Mouse (Mus musculus) adrenal gland, postnatal 4 days (tissue): Measurements from ENCODE around the gene Ddx17. TPM values are rescaled to one million over a fixed set of nuclear protein-coding genes. Genes with fewer than 3 reads are reported as not detected.

Experiments used
- DNase-seq, 2 experiments: peaks; one replicate each; pipeline ENCODE4 v3.0.0; 2021 to 2022; ENCODE audit warnings: low spot score in 2 of 2, mixed read lengths in 2 of 2
- long read RNA-seq, 2 experiments: library from polyadenylated mRNA; stranded (forward); transcript quantifications; one replicate each; pipeline ENCODE4 v2.0.0; 2021
- total RNA-seq, 2 experiments: library from RNA; stranded (reverse); gene quantifications; 2 replicates each; pipeline ENCODE4 v1.2.3; 2021

Ddx17 gene
- 100 to 1,000 TPM; 457 to 487 TPM for total RNA-seq
- long read RNA-seq, experiment 1, full-length matches to known transcripts, result 1 of 28 reads
- long read RNA-seq, experiment 1, partial matches to known transcripts, result 1 of 28 reads
- long read RNA-seq, experiment 1, other reads (novel, unspliced or antisense), result 26 of 28 reads
- long read RNA-seq, experiment 2, partial matches to known transcripts, result 7 of 46 reads
- long read RNA-seq, experiment 2, other reads (novel, unspliced or antisense), result 39 of 46 reads

DNA sequence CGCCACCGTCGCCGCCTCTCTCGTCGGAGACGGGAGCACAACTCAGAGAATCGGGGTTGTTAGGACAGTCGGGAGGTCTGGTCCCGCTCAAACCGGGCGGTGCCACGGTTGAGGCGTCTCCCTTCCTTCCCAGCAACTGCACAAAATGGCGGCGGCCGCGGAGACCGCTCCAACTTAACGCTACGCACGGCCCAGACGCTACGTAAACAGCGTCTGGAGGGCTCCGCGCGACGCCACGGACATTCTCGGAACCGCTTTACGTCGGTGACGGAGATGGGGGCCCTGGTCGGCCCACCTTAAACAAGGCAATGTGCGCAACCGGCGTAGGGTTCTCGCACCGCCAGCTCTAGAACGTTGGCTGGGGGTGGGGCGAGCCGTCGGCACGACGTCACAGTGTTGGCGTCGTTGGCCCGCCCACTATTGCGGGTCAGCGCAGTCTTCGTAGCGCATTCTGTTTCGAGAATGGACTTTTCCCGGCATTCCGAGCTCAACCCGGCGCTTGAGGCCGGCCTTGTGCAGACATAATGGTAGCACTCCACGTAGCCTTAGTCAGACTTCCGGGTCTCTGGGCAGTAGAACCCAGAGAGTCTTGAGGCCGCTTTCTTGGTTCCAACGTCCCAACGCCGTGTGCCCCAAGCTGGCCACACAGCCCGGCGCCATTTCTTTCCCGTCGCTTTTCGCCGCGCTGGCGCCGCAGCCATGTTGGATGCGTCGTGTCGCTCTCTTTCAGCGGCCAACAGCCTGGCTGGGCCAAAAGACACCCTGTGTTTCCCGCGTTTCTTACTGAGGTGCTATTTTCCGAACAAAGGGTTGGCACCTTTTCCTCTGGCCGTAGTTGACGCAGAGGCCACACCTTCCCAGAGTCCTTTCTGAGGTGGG is at the start of gene Ddx17:
TSS of gene Ddx17 (minus strand) at position 332 of the 879 bp plus-strand sequence.
- DNase-seq, result peak; percentile 97 to 99

DNA sequence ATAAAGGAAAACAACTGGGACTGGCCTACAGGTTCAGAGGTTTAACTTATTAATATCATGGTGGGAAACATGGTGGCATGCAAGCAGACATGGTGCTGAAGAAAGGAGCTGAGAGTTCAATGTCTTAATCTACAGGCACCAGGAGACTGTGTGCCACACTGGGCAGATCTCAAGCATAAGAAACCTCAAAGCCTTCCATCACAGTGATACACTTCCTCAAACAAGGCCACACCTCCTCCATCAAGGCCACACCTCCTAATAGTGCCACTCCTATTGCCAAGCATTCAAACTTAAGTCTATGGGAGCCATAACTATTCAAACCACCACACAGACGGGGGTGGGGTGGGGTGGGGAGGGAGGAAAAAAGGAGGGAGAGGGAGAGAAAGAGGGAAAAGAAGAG is 35.0 kb upstream of the Ddx17 start:
- no peak for DNase-seq

DNA sequence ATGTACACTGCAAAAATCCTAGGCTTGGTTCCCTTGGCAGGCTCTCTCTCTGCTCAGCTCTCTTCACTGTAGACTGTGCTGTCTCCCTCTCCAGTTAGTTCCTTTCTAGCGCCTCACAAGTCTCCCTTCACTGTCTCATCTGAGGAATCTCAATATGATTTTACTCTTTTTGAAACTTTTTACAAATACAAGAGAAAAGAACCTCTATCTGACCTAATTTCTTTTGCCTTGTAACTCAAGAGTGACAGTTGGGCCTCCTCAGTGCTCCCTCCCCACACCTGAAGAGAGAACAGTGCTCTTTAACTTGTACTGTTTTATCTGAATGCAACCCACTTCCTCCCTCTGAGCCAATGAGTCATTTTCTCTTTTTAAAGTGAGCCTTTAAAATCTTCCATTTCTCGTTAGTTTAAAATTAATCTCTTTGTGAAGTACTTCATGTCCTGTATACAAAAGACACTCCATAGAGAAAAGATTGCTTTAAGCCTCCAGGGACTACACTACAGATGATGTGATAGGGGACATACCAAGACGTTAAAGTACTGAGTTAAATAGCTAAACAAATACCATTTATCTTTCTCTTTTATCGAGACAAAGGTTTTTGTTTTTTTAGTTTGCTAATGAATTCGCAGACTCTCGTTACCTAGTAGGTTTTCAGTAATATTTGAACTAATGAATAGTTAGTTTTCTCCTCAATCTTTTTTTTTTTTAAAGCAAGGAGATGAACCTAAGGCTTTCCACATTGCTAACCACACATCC is 31.3 kb upstream of the Ddx17 start:
- DNase-seq, result no peak

DNA sequence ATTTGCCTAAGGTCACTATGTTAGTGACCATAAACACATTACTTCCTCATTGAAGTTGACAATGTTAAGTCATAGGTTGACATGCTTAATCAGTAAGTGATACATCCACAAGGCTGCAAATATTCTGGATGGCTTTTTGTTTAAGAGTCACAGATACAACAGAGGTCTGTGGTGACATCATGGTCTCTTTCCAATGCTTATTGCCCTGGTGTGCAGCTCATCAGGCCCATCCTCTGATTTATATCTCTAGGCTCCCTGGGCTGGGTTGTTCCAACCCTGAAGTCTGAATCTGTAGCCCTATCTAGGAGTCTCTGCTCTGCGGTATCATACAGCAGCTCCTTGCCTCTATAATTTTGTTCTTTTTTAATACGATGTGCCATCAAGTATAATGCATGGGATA is 30.4 kb upstream of the Ddx17 start:
- no peak for DNase-seq

DNA sequence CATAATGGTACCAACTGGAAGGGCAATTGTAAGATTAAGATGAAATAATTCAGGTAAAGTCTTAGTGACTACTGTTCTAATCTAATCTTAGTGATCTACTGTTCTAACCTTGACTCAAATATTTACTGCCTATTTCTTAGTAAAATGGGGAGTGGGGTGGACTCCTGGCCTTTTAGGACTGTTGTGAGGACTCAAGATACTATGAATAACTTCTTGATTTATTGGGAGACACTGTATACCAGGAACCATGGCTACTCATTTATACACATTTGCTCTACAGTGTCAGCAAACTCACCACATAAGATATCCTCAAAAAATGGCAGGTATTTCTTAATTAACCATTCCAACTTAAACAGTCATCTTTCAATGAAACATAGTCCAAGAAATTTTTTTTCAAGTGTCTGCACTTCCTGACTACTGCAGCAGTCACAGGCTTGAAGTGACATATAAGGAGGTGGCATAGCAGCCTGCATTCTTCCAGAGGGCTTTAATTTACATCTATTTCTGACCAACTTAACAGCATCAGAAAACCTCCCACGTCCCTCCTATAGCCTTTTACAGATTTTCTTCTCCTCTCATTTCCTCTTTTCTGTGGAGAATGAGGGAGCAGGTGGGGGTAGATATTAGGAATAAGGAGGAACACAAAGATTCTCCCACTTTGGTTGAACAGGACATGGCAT is 29.1 kb upstream of the Ddx17 start:
- DNase-seq, result no peak

DNA sequence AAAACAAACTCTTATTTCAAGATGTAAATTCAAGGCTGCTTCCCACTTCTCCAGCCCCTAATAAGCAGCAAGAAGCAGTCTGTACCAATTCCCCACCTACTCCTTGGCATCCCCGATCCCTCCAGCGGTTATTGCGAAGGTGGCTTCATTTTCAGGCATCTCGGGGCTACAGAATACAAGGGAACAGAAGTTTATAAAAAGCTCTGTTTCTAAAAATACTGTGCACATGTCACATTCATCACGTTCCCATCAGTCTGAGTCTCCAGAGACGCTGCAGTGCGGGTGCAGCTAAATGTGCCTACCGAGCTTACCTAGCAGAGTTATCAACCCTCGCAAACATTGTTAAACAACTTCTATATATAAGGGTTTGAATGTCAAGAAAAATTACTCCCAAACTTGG is 15.9 kb upstream of the Ddx17 start:
- DNase-seq, result no peak

DNA sequence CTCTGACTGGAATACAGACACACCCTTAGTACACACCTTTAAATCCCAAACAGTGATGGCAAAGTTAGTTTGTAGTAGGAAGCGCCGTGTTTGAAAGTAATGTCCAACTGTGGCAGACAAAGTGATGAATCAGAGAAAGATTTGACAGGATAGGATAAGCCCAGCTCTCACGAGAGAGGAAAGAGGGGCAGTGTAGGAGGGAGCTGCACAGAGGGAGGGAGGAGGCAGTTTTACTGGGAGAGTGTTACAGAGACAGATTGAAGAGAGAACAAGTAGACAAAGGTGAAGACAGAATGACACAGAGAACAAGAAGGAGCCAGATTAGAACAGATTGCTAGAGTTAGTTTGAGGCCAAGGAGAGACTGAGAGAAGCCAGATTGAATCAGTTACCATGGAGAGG is 13.1 kb upstream of the Ddx17 start:
- DNase-seq, result no peak

DNA sequence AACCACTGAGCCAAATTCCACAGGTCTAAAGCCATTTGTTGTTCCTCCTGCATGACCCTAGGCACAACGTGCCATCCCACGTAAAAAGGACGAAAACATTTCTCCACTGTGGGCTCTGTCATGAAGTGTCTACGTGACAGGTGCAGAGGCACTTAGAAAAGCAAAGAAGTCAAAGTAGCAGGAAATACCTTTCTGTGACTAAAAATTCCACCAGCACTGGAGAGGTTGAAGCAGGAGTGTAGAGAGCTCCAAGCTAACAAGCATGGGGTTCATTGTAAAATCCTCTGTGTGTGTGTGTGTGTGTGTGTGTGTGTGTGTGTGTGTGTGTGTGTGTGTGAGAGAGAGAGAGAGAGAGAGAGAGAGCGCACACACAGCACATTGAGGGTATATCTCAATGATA is 6.0 kb upstream of the Ddx17 start:
- no peak for DNase-seq

DNA sequence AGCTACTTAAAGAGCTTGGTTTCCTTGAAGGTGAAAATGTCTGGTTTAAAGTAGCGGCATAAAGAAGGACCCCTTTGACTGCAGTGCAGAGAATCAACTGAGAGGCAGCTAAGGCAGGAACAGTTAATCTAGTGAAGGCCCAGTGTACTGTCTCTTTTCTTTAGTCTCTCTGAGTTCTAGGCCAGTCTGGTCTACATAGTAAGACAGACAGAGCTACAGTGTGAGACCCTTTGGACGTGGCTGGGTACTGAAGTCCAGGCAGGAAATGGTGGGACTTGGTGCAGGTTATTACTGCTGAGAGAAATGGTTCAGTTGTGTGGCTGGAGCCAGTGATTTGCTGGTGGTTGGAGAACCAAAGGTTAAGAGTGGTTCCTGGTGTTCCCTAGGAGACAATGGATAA is 1.7 kb upstream of the Ddx17 start:
- no peak for DNase-seq

DNA sequence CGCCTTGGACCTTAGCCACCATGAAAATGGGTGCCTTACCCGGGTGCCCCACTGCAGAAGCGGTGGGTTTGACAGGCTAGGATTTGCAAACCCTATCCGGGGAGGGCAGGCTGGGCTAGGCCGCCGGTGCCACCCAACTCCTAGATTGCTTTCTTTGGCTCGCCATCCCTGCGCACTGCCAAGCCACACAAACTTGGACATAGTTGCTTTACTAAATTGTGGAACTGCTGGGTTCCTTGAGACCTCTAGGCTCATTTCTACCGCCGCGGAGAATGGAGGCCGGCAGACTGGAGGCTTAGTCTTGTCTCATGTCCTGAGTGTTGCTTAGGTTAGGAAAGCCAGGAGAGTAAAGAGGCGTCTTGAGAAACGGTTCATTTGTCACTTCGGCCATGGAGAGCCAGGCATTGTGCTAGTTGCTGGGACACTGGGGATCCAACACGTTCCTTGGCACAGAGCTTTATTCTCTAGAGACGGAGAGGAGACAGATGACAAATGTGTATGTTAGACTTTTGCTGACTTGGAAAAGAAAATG is 814 bp upstream of the Ddx17 start:
- no peak for DNase-seq

DNA sequence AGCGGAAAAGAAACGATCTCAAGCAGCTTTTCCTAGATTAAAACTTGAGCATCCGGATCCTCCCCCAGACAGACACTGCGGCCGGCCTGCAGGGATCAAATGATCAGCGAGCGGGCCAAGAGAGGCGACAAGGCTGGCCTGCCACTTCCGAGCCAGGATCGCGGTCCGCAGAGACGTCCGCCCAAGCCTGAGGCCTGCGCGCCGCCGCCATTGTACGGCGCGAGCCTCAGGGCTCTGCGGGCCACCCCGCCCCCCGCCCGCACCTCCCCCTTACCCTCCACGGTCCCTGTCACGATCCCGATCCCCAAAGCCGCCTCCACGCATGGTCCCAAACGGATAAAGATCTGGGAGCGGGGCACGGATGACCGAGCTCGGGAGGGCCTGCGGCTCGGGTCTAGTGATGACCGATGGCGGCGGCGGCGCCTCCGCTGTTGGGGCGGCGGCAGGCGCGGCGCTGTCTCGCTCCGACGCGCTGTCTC is 581 bp downstream of the Ddx17 start:
- DNase-seq, result peak; percentile 57 to 59

DNA sequence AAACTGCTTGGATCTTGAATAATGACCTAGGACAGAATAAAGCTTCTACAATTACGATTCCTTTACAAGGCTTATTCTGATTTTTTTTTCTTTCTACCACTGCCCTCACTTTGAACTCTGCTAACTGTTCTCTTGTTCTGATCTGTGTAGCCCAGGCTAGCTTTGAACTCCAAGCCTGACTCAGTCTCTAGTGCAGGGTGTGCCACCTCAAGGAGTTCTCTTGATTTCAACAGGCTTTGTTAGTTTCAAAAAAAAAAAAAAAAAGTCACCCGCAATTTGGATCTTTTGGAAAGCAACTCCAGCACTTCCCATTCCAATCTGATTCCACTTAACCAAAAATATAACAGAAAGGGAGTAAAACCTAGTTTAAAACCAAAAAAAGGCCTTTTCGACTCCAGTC is 1.0 kb downstream of the Ddx17 start:
- DNase-seq, result no peak

DNA sequence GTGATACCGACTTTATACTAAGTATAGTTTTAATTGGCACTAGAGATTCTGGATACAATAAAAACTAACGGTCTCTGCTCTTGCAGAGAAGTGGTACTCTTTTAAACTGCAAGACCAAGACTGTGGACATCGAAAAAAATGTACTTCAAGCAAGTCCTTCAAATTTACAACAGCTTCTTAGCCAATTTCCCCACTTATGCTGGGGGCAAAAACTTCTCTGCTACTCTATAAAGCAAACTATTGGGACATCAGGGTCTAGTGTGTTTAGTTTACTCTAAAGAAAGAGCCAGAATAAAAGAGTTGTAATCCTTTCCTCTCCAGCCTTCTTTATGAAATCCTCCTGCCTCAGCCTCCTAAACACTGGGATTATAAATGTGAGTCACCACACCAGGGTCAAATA is 2.6 kb downstream of the Ddx17 start:
- no peak for DNase-seq

DNA sequence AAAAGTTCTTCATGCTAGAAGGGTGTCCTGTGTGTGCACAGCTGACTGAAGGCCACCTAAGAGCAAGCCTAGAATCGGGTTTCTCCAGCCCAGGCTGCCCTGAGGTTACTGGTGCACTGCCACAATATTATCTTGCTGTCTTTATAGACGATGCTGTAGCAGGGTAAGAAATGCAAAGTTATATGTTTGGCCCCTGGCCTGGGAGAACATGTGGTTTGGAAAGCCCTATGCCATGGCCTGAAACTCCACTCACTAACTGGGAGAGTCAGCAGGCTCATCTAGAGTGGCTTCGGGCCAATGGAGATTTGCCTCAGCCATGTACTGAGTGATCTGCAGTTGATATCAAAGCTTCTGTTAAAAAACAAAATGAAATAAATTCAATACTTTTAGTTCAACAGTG is 12.7 kb downstream of the Ddx17 start:
- DNase-seq, result no peak

DNA sequence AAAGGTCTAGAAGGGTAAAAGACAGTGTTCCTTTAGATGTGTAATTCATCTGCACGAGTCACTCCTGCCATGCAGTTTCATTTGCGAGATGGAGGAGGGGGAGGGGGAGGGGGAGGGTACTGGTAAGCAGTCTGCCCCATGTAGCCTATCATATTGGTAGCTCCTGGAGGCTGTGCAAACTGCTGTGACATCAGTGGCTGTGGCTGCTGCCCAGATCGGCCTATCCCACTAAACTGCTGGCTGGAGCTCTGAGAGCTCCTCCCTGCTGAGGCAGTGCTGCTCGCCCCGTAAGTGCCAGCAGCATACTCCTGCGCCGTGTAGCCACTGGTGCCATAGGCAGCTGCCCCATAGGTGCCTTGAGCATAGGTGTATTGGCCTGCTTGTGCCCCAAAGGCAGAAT is 16.6 kb downstream of the Ddx17 start:
- no peak for DNase-seq

DNA sequence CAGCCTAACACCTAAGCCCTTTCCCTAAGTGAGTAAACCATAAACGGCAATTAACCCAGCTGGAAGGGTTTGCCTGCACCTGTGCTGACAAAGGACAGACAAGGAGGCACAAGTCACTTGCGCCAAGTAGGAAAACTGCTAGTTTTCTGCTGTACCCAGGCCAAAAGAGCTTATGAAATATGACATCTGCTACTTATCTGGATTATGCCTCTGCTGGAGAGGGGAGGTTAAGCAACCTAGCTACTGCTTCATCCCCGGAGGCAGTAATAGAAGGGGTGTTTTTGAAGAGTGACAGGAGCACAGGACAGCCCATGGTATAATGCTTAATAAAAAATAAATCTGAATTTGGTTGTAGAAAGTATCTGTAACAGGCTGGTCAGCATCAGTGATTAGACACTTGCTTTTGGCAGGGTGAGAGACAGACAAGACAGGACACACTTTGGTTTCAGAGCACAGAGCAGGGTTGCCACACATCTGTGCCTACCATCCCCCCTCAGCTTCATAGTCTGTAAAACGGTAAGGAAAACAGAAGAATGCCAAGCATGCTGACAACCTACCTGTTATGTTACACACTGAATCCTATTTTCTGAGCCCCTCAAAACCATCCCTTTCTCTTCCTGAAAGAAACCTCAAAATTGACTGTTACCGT is 18.4 kb downstream of the Ddx17 start:
- DNase-seq, result no peak

DNA sequence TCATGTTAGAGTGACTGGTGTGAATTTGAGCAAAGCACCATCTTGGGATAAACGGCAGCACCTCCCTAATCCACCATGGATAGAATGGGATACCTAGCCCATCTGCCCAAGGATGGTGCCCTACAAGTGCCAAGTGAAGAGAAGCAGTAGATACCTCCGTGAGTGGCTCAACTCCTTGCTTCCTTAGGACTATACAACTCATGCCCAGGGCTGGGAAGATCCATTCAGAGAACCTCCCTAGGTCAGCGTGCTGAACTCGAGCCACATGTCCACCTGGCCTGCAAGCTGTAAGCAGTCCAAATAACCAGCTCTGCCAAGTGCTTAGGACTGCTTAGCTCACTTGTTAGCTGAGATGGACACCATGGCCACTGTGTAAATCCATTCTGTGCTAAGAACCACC is 19.3 kb downstream of the Ddx17 start:
- no peak for DNase-seq

DNA sequence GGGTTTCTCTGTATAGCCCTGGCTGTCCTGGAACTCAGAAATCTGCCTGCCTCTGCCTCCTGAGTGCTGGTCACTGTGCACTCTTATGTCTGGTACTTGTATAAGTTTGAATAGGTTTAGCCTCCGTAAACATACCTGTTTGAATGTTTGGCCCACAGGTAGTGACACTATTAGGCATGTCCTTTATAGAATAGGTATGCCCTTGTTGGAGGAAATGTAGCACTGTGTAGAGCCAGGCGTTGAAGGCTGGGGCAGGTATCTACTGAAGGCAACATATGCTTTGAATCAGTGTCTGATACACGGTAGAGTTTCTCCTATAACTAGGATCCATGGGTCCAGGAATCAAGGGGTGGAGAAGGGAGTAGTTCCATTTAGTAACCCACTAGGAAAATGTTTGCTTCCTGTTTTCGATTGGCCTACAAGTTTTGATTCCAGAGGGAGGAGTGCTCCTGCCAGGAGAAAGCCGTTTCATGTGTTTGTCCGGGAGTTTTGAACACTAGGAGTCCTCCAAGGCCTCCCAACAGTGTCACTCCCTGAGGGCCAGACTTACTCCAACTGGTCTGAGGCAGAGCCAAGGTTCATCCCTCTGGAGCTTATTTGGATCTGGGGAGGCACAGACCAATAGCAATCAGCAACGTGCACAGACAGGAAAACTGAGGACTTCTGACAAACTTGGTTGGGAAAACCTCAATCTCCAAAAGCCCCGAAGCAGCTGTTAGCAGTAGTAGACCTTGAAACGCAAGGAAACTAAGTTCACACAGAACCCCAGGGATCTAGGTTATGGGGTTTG is 20.4 kb downstream of the Ddx17 start:
- no peak for DNase-seq

DNA sequence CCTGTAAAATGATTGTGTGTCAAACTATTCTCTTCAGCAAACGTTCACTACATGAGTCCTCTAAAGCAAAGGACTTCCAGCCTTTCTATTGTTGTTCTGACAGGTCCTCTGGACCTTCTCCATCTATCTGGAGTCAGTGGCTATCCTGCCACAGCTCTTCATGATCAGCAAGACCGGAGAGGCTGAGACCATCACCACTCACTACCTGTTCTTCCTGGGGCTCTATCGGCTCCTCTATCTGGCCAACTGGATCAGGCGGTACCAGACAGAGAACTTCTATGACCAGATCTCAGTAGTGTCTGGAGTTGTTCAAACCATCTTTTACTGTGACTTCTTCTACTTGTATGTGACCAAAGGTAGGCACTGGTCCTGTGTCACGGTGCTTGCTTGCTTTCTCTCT is 21.0 kb downstream of the Ddx17 start:
- no peak for DNase-seq
